Mouse (Mus musculus): ENCODE measurements around the gene Chst11. TPM values are rescaled to one million over a fixed set of nuclear protein-coding genes. Genes with fewer than 3 reads are reported as not detected.

Gene Chst11
- polyA plus RNA-seq, 1 experiment, result 21.1 TPM

- DNase-seq, result no peak
- 88% methylated on average over 6 of the region's 6 CpGs for WGBS
- Histone ChIP-seq H3K27me3 (ENCODE audit: control insufficient read depth, insufficient read depth, low read length) (no peaks in the 10 kb centered on the region), H3K4me1 (ENCODE audit: control insufficient read depth, insufficient read depth, low read length) (no peaks in the 10 kb centered on the region), H3K4me3 (replicated peaks; ENCODE audit: insufficient read depth, low read depth, low read length) (no peak overlapping the region), H3K27ac (ENCODE audit: insufficient read depth, low read length) (no peak overlapping the region)
- TF ChIP-seq CTCF (IDR thresholded peaks at IDR 0.05; ENCODE audit: borderline replicate concordance, insufficient read depth, low read depth, low read length), result no peak
- no peak for TF ChIP-seq POLR2A (IDR thresholded peaks at IDR 0.05; ENCODE audit: borderline replicate concordance, insufficient read depth, low read length)
Observed at GRCm38 (mm10) chr10:82962472-82963020, 22.8 kb upstream of the Chst11 start.

GRCm38 (mm10) chr10:82964491-82964890 lies 20.8 kb upstream of the Chst11 start:
- Histone ChIP-seq H3K4me1 (ENCODE audit: control insufficient read depth, insufficient read depth, low read length) (no peaks in the 10 kb centered on the region), H3K4me3 (replicated peaks; ENCODE audit: insufficient read depth, low read depth, low read length) (no peak overlapping the region), H3K27me3 (ENCODE audit: control insufficient read depth, insufficient read depth, low read length) (no peaks in the 10 kb centered on the region), H3K27ac (ENCODE audit: insufficient read depth, low read length) (no peak overlapping the region)
- 73% methylated on average over 7 of the region's 7 CpGs for WGBS
- TF ChIP-seq CTCF (IDR thresholded peaks at IDR 0.05; ENCODE audit: borderline replicate concordance, insufficient read depth, low read depth, low read length), result no peak
- TF ChIP-seq POLR2A (IDR thresholded peaks at IDR 0.05; ENCODE audit: borderline replicate concordance, insufficient read depth, low read length), result no peak
- DNase-seq, result no peak

GRCm38 (mm10) chr10:82966672-82967071 lies 18.6 kb upstream of the Chst11 start:
- no peaks in the 10 kb centered on the region for H3K4me1 ChIP-seq (ENCODE audit: control insufficient read depth, insufficient read depth, low read length)
- DNase-seq, result no peak
- H3K27me3 ChIP-seq (ENCODE audit: control insufficient read depth, insufficient read depth, low read length), result no peaks in the 10 kb centered on the region
- no peak overlapping the region for H3K27ac ChIP-seq (ENCODE audit: insufficient read depth, low read length)
- 88% methylated on average over 7 of the region's 7 CpGs for WGBS
- no peak overlapping the region for H3K4me3 ChIP-seq (replicated peaks; ENCODE audit: insufficient read depth, low read depth, low read length)
- no peak for TF ChIP-seq POLR2A (IDR thresholded peaks at IDR 0.05; ENCODE audit: borderline replicate concordance, insufficient read depth, low read length)
- TF ChIP-seq CTCF (IDR thresholded peaks at IDR 0.05; ENCODE audit: borderline replicate concordance, insufficient read depth, low read depth, low read length), result no peak

GRCm38 (mm10) chr10:82969612-82970011 lies 15.7 kb upstream of the Chst11 start:
- no peak for TF ChIP-seq POLR2A (IDR thresholded peaks at IDR 0.05; ENCODE audit: borderline replicate concordance, insufficient read depth, low read length)
- TF ChIP-seq CTCF (IDR thresholded peaks at IDR 0.05; ENCODE audit: borderline replicate concordance, insufficient read depth, low read depth, low read length), result no peak
- WGBS, result 22% methylated on average over 5 of the region's 5 CpGs
- no peak overlapping the region for H3K27ac ChIP-seq (ENCODE audit: insufficient read depth, low read length)
- H3K27me3 ChIP-seq (ENCODE audit: control insufficient read depth, insufficient read depth, low read length), result no peaks in the 10 kb centered on the region
- H3K4me1 ChIP-seq (ENCODE audit: control insufficient read depth, insufficient read depth, low read length), result no peaks in the 10 kb centered on the region
- no peak for DNase-seq
- H3K4me3 ChIP-seq (replicated peaks; ENCODE audit: insufficient read depth, low read depth, low read length), result no peak overlapping the region

- H3K4me1 ChIP-seq (ENCODE audit: control insufficient read depth, insufficient read depth, low read length), result no peaks in the 10 kb centered on the region
- 87% methylated on average over 11 of the region's 11 CpGs for WGBS
- H3K4me3 ChIP-seq (replicated peaks; ENCODE audit: insufficient read depth, low read depth, low read length), result no peak overlapping the region
- DNase-seq, result no peak
- H3K27ac ChIP-seq (ENCODE audit: insufficient read depth, low read length), result no peak overlapping the region
- TF ChIP-seq CTCF (IDR thresholded peaks at IDR 0.05; ENCODE audit: borderline replicate concordance, insufficient read depth, low read depth, low read length), result no peak
- H3K27me3 ChIP-seq (ENCODE audit: control insufficient read depth, insufficient read depth, low read length), result no peaks in the 10 kb centered on the region
Observed at GRCm38 (mm10) chr10:82971549-82971948, 13.7 kb upstream of the Chst11 start.

GRCm38 (mm10) chr10:82974201-82974600 lies 11.1 kb upstream of the Chst11 start:
- 87% methylated on average over 5 of the region's 5 CpGs for WGBS
- TF ChIP-seq POLR2A (IDR thresholded peaks at IDR 0.05; ENCODE audit: borderline replicate concordance, insufficient read depth, low read length) (no peak), CTCF (IDR thresholded peaks at IDR 0.05; ENCODE audit: borderline replicate concordance, insufficient read depth, low read depth, low read length) (no peak)
- Histone ChIP-seq H3K4me1 (ENCODE audit: control insufficient read depth, insufficient read depth, low read length) (no peaks in the 10 kb centered on the region), H3K4me3 (replicated peaks; ENCODE audit: insufficient read depth, low read depth, low read length) (no peak overlapping the region), H3K27ac (ENCODE audit: insufficient read depth, low read length) (no peak overlapping the region), H3K27me3 (ENCODE audit: control insufficient read depth, insufficient read depth, low read length) (no peaks in the 10 kb centered on the region)
- no peak for DNase-seq

- Histone ChIP-seq H3K4me3 (replicated peaks; ENCODE audit: insufficient read depth, low read depth, low read length) (no peak overlapping the region), H3K4me1 (ENCODE audit: control insufficient read depth, insufficient read depth, low read length) (no peaks in the 10 kb centered on the region), H3K27ac (ENCODE audit: insufficient read depth, low read length) (no peak overlapping the region), H3K27me3 (ENCODE audit: control insufficient read depth, insufficient read depth, low read length) (no peaks in the 10 kb centered on the region)
- no peak for TF ChIP-seq CTCF (IDR thresholded peaks at IDR 0.05; ENCODE audit: borderline replicate concordance, insufficient read depth, low read depth, low read length)
- no peak for TF ChIP-seq POLR2A (IDR thresholded peaks at IDR 0.05; ENCODE audit: borderline replicate concordance, insufficient read depth, low read length)
- DNase-seq, result no peak
- WGBS, result 57% methylated on average over 6 of the region's 6 CpGs
Observed at GRCm38 (mm10) chr10:82974627-82975177, 10.6 kb upstream of the Chst11 start.

- Histone ChIP-seq H3K4me1 (ENCODE audit: control insufficient read depth, insufficient read depth, low read length) (no peaks in the 10 kb centered on the region), H3K4me3 (replicated peaks; ENCODE audit: insufficient read depth, low read depth, low read length) (no peak overlapping the region), H3K27me3 (ENCODE audit: control insufficient read depth, insufficient read depth, low read length) (no peaks in the 10 kb centered on the region), H3K27ac (ENCODE audit: insufficient read depth, low read length) (no peak overlapping the region)
- 61% methylated on average over 15 of the region's 15 CpGs for WGBS
- no peak for DNase-seq
- TF ChIP-seq POLR2A (IDR thresholded peaks at IDR 0.05; ENCODE audit: borderline replicate concordance, insufficient read depth, low read length) (no peak), CTCF (IDR thresholded peaks at IDR 0.05; ENCODE audit: borderline replicate concordance, insufficient read depth, low read depth, low read length) (no peak)
Observed at GRCm38 (mm10) chr10:82975806-82976205, 9.5 kb upstream of the Chst11 start.
